Mouse (Mus musculus): ENCODE data around the gene Figla.

The Figla gene

DNA sequence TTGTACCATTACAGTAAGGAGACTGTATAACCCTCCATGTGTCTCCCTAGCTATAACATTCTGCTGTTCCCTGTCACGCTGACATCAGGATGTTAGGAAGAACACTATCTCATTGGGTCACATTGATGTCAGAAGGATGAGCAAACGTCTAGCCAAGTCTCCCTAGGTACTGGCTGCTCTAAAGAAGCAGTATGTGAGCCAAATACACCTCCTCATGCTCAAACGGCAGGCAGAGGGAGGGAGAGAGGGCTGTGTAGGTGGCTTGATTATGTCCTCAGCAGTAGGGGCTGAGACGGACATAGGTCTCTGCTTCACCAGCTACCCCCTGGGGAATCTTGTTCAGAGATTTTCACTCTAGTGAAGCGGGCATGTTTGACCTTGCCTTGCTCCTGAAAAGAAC, 51.2 kb downstream of the Figla start:
- no peak for DNase-seq (ENCODE audit: extremely low read depth, insufficient read length, low spot score)

DNA sequence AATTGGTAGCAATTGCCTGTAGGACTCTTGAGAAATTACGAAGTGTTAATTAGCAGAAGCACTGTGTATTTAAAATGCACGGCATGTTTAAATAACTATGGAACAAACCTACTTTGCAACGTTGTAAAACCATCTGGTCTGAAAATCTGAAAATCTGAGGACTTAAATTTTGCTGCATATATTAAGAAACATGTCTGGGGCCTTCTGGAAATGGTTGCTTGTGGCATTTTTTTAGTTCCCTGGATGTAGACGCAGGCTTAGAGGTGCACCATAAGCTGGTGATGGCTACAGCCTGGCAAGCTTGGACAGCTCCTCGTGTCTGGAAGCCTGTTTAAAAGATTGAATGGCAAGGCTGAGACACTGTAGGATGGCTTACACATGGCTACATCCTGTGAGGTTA, 53.0 kb downstream of the Figla start:
- no peak for DNase-seq (ENCODE audit: extremely low read depth, insufficient read length, low spot score)

DNA sequence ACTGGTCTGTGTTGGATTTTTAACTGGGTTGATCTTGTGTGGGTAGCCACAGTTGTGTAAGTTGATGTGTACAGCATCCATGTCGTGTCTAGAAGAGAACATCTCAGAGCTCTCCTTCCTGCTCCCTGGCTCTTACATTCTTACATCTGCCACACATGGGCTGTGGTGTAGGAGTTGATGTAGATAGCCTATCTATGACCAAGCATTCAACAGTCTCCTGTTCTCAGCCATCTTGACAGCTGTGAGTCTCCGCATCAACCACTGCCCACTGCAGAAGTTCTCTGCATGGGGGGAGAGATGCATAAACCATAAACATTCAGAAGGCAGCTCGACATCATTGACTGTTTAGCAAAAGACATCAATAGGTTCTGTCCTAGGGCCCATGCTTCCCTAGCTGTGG, 53.9 kb downstream of the Figla start:
- no peak for DNase-seq (ENCODE audit: extremely low read depth, insufficient read length, low spot score)

DNA sequence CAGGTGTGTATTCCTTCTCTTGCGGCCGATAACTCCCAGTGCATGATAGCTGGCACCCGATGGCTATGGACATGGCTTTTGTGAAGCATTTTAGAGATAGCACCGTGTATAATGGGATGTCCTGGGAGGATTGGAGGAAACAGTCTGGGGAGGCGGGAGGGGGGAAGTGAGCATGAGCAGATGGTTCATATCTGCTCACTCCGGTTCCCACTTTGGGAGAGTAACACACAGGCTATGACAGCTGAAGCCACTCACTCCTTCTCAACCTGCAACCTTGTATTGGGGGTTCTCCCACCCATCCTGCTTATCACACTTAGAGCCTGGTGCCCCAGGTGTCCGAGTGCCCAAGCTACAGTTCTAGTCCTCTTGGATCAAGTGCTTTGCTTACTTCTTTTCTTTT, 54.3 kb downstream of the Figla start:
- no peak for DNase-seq (ENCODE audit: extremely low read depth, insufficient read length, low spot score)
